Mouse (Mus musculus): Measurements from ENCODE around the gene Dync1i2.
A peak's percentile ranks its signal among the peaks of the same experiment; 100 is the strongest.

Gene Dync1i2

DNA sequence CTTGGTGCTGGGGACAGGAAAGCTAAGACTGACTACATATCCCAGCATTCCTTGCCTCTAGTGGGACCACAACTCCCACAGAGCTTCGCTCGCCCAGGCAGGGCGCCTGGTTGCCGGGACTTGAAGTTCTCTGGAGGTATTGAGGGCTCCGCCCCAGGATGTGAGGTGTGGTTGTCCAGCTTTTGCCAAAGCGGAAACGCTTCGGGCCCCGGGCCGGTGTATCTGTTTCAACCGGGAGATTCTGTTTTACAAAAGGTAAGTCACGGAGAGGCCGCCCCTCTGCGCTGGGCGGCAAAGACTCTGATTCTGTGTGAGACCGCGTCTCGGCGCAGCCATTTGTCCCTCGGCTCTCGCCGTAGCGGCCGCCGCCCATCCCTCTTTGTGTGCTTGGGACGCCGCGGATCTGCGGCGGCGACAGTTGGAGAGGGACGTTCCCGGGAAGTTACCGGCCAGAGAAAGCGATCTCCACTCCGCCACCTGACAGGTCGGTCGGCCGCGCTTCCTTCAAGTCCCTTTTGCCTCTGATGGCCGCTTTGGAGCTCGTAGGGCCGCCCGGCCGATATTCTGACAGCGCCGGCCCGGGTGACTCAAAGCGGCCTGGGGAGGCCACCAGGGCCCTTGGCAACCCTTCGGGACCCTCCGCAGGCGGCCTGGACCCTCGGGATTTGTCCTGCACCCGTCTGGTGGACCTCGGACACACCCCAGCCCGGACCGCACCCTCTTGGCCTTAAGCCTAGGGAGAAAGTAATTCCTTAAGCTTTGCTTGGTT lies at the start of gene Dync1i2:
Dync1i2 (plus strand) TSS at position 116 of the 769 bp plus-strand sequence.
- DNase-seq (ENCODE audit: low read depth, low spot score): peak; percentile 85

- DNase-seq (ENCODE audit: low read depth, low spot score): no peak
These were observed 48.5 kb upstream of the Dync1i2 start for GRCm38 (mm10) chr2:71162831-71163621.

DNA sequence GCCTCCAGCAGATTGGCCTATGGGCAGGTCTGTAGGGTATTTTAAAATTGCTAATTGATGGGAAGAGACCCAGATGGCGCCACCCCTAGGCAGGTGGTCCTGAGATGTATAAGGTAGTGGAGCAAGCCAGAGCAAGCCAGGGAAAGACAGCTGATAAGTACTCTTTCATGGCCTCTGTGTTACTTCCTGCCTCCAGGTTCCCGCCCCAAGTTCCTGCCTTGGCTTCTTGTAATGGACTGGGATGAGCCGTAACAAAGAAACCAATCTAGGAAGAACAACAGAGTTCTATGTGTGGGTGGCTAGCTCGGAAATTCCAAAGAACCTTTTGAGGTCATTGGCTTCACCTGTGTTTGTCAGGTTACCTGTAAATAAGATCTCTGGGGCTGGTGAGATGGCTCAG lies 44.3 kb upstream of the Dync1i2 start:
- DNase-seq (ENCODE audit: low read depth, low spot score): no peak

GRCm38 (mm10) chr2:71168461-71169021 lies 43.0 kb upstream of the Dync1i2 start:
- no peak for DNase-seq (ENCODE audit: low read depth, low spot score)

- no peak for DNase-seq (ENCODE audit: low read depth, low spot score)
These were observed 38.5 kb upstream of the Dync1i2 start for GRCm38 (mm10) chr2:71173031-71173430.

DNA sequence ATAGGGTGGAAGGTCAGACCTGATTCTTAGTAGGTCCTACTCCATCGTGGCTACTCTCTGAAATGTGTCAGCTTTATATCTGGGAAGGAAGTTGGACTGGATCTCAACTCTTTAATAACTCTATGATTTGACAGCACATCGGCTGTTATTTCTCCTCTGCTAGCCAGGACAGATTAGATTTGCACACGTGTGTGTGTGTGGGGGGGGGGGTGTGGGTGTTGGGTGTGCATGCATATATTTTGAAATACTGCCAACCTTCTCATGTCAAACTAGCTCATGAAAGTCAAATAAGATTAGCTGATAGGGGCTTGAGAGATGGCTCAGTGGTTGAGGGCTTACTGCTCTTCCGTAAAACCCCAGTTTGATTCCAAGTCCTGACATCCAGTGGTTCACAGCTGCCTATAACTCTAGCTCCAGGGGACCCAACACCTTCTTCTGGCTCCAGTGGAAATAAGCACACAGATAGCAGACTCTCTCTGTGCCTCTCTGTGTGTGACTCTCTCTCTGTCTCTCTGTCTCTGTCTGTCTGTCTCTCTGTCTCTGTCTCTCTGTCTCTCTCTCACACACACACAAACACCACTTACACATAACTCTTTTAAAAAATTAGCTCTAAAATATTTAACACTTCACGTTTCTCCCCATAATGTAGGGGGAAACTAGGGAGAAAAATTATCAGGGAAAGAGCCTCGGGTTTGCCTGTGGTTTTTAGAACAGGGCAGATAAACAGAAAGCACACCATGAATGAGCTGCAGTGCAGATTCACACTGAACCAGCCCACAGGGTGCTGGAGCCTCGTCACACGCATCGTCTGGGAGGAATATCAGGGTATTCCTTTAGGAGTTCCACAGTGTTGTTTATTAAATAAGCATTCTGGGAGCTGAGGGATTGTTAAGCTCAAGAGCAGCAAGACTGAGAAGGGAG lies 34.9 kb upstream of the Dync1i2 start:
- no peak for DNase-seq (ENCODE audit: low read depth, low spot score)

- DNase-seq (ENCODE audit: low read depth, low spot score): no peak
These were observed 34.3 kb upstream of the Dync1i2 start for GRCm38 (mm10) chr2:71177250-71177615.

- DNase-seq (ENCODE audit: low read depth, low spot score): no peak
These were observed 33.7 kb upstream of the Dync1i2 start for GRCm38 (mm10) chr2:71177760-71178159.

GRCm38 (mm10) chr2:71179716-71180115 lies 31.8 kb upstream of the Dync1i2 start:
- no peak for DNase-seq (ENCODE audit: low read depth, low spot score)

- DNase-seq (ENCODE audit: low read depth, low spot score): no peak
These were observed 30.8 kb upstream of the Dync1i2 start for GRCm38 (mm10) chr2:71180566-71181217.

- DNase-seq (ENCODE audit: low read depth, low spot score): peak; percentile 24
These were observed 23.6 kb upstream of the Dync1i2 start for GRCm38 (mm10) chr2:71187950-71188349.

GRCm38 (mm10) chr2:71188861-71189260 lies 22.6 kb upstream of the Dync1i2 start:
- DNase-seq (ENCODE audit: low read depth, low spot score): no peak

- DNase-seq (ENCODE audit: low read depth, low spot score): no peak
These were observed 19.9 kb upstream of the Dync1i2 start for GRCm38 (mm10) chr2:71191391-71192194.

GRCm38 (mm10) chr2:71192195-71192807 lies 19.2 kb upstream of the Dync1i2 start:
- no peak for DNase-seq (ENCODE audit: low read depth, low spot score)

- DNase-seq (ENCODE audit: low read depth, low spot score): no peak
These were observed 17.2 kb upstream of the Dync1i2 start for GRCm38 (mm10) chr2:71194137-71194960.

GRCm38 (mm10) chr2:71196947-71197346 lies 14.6 kb upstream of the Dync1i2 start:
- no peak for DNase-seq (ENCODE audit: low read depth, low spot score)

DNA sequence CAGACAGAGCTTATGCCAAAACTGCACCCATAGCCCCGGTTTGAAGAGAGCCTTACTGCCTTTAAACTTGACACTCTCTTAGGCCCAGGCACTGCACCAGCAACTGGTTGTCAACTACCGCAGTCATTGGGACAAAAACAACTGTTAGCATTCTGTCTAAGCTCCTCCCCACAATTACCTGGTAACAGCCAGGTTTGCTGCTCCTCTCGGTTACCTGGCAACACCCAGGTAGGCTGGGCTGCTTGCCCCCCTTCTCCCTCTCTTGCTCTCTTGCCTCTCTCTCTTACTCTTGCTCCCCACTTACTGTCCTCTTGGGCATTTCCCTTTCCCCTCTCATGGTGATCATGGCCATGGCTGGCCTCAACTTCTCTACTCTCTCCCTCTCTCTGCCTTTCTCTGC lies 12.6 kb upstream of the Dync1i2 start:
- no peak for DNase-seq (ENCODE audit: low read depth, low spot score)

DNA sequence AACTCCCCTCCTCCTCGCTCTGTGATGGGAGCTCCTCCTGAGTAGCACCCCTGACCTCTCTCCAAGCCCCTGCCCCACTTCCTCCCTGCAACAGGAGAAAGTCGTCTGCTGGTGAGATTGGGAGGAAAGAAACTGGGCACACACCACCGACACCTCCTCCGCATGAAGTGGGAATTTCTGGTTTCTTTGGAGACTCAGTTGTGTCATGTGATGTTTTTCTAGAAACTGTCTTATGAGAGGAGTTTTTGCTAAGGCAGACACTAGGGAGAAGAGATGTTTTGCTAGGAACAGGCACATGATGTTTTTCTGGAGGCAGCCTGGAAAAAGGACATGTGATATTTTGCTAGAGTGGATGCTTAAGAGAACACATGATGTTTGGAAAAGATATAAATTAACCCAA lies 11.0 kb upstream of the Dync1i2 start:
- DNase-seq (ENCODE audit: low read depth, low spot score): no peak

- no peak for DNase-seq (ENCODE audit: low read depth, low spot score)
These were observed 9.6 kb upstream of the Dync1i2 start for GRCm38 (mm10) chr2:71201886-71202285.
